Mouse (Mus musculus) bone marrow, adult 2 months (tissue): ENCODE measurements at regions not wholly inside any gene's neighbourhood (a gene's known extent, or its start where the extent isn't known, plus 50 kb on each side); places are given as distances from the start of the nearest gene placed in this dataset.

Experiments
- CTCF ChIP-seq: fragments of 200-500 bp; IDR thresholded peaks from 2 replicates; pipeline ENCODE4 v1.5.1; 2011; ENCODE audit warnings: low read length, control low read depth; ENCODE audit not compliant: control insufficient read depth, insufficient read depth
- POLR2A ChIP-seq: fragments of 200-500 bp; IDR thresholded peaks from 2 replicates; pipeline ENCODE4 v1.6.1; 2011; ENCODE audit warnings: low read depth, mild to moderate bottlenecking, control low read depth, low read length, borderline replicate concordance; ENCODE audit not compliant: control insufficient read depth

DNA sequence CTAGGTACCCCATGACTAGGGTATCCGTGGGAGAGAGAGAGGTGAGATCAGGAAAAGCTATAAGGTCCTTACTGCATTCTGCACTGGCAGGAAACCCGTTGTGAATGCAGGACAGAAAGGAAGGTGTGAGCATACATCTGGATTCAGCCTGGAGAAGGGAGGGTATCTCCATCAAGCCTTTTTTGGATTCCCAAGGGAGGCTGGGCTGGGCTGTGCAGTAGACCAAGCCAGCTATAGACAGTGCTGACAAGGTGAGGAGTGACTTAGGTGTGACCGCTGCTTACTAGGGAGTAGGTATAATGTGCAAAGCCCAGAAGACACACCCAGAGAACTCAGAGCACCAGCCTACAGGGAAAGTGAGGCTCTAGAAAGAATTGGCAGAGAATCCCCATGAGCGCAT, 250.1 kb downstream of the Irs2 start:
- TF ChIP-seq CTCF: no peak
- no peak for TF ChIP-seq POLR2A
